Mouse (Mus musculus): Measurements from ENCODE around the gene Ppfia3.
"Not testable (repeated sequence)": the region's sequence is repeated elsewhere in the genome, so short reads cannot be mapped to it uniquely, and the experiment has no call there.

- not testable (repeated sequence) for TF ChIP-seq EP300, CTCF (IDR thresholded peaks at IDR 0.05; ENCODE audit: low read depth)
Observed at GRCm38 (mm10) chr7:45359081-45359480, 7.7 kb downstream of the Ppfia3 start.

Measured in heart, postnatal 0 days (tissue).